Mouse (Mus musculus) cerebellum, postnatal 36 days (tissue): ENCODE data around the gene Apof.
"Not testable (repeated sequence)": the region's sequence is repeated elsewhere in the genome, so short reads cannot be mapped to it uniquely, and the experiment has no call there.

ENCODE experiments used
- DNase-seq, 2 experiments: peaks; one replicate each; pipeline ENCODE4 v3.0.0; 2021 to 2022; ENCODE audit warnings: mixed read lengths in 2 of 2

Apof gene

GRCm38 (mm10) chr10:128259946-128260345 lies 8.5 kb upstream of the Apof start:
- no peak for DNase-seq

DNA sequence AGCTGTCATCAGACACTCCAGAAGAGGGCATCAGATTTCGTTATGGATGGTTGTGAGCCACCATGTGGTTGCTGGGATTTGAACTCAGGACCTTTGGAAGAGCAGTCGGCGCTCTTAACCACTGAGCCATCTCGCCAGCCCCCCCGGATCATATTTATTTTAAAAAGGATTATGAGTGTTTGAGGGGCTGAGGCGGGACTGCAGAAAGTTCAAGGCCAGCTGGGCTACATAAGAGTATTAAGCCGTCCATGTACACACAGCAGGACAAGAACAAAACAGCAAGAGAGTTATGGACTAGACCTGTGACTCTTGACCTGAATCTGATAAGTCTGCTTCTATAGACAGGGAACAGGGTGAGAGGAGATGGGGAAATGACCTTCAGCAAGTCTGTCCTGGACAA lies 8.1 kb upstream of the Apof start:
- not testable (repeated sequence) for DNase-seq

DNA sequence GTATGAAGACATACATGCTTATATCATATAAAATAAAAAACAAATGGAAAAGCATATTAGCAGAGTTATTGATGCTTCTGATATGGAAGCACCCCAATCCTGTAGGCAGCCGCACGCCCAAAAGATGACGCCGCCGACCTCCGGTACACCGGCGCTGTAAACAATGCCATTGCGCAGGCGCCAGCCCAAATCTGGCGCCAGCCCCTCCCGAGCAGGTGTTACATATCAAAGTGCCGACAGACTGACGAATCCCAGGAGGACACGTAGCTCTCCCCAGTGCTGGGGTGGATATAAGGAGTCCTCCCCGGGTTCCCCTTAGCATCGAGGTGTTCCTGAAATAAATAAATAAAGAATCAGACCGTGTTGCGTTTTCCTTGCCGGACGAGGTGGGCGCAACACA lies 6.2 kb upstream of the Apof start:
- DNase-seq = no peak

DNA sequence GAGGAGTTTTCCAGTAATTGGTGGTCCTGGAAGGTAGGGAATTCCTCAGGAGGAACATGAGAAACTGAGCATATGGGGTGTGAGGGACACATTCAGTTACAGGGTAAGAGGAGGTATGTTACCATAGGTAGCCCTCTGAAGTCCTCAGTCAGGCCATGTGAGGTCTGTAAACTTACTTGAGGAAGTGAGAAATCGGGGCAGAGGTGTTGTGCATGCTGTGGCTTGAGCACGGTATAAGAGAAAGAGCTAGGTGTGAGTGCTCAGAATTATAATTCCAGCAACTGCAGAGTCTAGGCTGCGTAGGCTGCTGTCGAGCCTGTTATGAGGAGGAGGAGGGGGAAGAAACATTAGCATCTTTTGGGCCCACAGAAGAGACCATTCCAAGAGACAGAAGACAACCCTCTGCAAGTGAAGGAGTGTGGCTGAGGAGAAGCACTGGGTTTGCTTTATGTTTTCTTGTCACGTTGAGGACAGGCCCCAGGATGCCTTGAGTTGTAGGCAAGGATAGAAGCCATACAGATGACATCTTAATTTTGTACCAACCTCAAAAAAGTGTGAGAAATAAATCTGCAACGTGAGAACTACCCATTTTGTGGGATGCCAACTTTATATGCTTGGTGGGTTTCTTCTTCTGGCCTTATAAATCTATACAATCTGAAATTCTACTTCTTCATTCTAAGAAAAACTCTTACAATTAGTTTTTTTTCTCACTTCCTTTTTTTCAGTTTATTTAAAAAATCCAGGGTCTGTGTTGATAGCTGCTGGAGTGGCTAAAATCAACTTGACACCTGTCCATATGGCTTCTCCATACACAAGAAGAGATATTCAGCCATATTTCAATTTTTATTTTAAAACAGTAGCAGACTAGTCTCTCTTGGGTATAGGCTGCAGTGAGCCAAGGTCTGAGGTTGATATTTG lies 4.8 kb upstream of the Apof start:
- no peak for DNase-seq

DNA sequence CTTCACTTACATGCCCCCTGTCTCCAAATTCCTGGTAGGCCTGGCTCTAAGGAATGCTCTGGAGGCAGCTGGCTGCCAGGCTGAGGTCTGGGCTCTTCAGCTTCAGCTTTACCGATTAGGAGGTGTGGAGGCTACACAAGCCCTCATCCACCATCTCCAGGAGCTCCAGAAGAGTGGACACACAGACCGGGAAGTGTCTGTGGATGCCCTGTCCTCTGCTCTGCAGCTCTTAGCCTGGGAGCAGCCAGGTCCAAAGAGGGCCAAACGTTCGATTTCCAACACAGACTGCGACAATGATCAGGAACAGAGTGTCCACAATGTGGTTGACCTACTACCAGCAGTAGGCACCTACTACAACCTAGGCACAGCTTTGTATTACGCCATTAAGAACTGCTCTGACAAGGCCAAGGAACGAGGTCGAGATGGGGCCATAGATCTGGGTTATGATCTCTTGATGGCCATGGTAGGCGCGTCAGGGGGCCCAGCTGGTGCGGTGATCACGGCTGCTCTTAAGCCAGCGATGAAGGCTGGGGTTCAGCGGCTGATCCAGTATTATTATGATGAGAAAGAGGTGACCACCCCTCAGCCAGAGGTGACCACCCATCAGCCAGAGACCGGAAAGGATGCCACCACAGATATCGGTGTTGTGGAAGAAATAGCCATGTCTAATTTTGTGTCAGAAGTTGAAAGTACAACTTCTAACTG lies 887 bp downstream of the Apof start:
- DNase-seq = no peak

DNA sequence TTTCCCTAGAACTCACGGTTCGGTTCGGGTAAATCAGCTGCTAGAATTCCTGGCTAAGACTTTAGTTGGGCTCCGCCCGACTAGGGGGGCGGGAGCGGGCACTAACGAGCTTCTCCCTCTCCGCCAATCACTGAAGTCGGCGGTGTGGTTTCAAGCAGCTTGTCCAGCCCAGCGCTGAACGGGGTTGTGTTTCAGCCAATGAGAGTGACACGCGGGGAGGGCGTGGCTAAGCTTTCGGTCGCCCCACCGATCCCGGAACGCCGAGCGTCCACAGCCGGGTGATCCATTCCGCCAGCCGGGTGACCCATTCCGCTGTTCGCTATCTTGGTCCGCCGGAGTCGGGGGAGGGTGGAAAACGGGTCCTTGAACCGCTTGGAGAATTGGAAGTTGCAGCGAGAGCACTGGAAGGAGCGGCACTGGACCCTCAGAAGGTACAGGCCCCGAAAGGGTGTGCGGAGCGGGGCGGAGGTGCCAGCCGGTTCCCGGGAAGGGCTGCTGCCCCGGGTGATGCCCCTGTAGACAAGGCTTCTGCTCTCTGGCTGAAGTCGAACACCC lies 1.9 kb downstream of the Apof start, which contains the start of gene Stat2:
Gene Stat2, plus strand, starts transcription at position 273 of the 555 bp plus-strand sequence.
- peak; percentile 97 for DNase-seq

DNA sequence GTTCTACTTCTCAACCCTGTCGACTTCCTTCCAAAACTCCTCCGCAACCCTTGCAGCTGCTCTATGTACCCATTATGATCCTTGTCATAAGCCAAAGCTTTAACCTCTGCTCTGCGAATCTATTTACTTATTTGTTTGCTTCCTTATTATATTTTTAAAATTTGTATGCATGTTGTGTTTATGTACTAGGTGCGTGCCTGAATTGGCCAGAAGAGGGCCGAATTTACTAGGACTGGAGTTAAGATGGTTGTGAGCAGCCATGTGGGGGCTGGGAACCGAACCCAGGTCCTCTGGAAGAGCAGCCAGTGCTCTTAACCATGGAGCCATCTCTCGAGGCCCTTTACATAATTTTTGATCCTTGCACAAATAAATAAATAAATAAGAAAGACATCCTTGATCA lies 2.4 kb downstream of the Apof start:
- no peak for DNase-seq

DNA sequence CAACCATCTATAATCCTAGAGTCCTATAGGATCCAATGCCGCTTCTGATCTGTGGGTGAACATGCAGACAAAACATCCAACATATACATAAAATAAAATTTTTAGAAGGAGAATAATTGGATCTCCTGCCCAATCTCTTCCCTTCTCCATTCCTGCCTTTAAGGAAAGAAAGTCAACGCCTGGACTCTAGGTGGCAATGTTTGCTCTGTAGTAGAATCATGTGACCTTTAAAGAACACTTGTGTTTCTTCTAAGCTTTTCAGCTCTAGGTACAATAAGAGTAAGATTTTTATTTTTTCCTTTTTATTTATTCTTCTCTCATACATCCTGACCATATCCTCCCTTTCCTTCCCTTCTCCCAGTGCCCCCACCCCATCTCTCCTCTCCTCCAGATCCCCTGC lies 3.4 kb downstream of the Apof start:
- peak in 1 of 2 experiments; percentile 35 for DNase-seq

GRCm38 (mm10) chr10:128272819-128273439 lies 4.5 kb downstream of the Apof start:
- not testable (repeated sequence) for DNase-seq

DNA sequence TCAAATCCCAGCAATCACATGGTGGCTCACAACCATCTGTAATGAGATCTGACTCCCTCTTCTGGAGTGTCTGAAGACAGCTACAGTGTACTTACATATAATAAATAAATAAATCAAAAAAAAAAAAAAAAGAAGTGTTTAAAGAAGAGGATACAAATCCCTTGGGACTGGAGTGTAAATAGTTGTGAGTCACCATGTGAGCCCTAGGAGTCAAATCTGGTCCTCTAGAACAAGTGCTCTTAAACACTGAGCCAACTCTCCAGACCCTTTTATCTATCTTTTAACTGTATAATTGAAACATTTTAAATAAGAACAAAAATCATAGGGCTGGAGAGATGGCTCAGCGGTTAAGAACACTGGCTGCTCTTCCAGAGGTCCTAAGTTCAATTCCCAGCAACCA lies 6.9 kb downstream of the Apof start:
- not testable (repeated sequence) for DNase-seq

- no peak for DNase-seq
These were observed 9.7 kb downstream of the Apof start for GRCm38 (mm10) chr10:128278158-128278557.

GRCm38 (mm10) chr10:128280943-128281342 lies 12.5 kb downstream of the Apof start:
- DNase-seq = no peak

- DNase-seq = no peak
These were observed 13.2 kb downstream of the Apof start for GRCm38 (mm10) chr10:128281682-128282081.

GRCm38 (mm10) chr10:128282886-128283450 lies 14.5 kb downstream of the Apof start:
- DNase-seq = peak in 1 of 2 experiments; percentile 36

- peak; percentile 96 to 99 for DNase-seq
These were observed 15.4 kb downstream of the Apof start for GRCm38 (mm10) chr10:128283604-128284579.

DNA sequence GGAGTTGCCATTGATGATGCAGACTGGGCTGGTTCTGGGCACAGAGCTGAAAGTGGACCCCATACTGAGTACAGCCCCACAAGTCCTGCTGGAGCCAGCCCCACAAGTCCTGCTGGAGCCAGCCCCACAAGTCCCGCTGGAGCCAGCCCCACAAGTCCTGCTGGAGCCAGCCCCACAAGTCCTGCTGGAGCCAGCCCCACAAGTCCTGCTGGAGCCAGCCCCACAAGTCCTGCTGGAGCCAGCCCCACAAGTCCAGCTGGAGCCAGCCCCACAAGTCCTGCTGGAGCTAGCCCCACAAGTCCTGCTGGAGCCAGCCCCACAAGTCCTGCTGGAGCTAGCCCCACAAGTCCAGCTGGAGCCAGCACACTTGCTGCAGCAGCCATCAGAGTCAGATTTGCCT lies 22.1 kb downstream of the Apof start:
- not testable (repeated sequence) for DNase-seq

GRCm38 (mm10) chr10:128296370-128297090 lies 28.1 kb downstream of the Apof start:
- no peak for DNase-seq

- DNase-seq = peak; percentile 71 to 74
These were observed 28.8 kb downstream of the Apof start for GRCm38 (mm10) chr10:128297221-128297620.

- DNase-seq = peak; percentile 67 to 69
These were observed 29.2 kb downstream of the Apof start for GRCm38 (mm10) chr10:128297622-128298021.

GRCm38 (mm10) chr10:128298243-128298642 lies 29.8 kb downstream of the Apof start:
- no peak for DNase-seq

- no peak for DNase-seq
These were observed 30.3 kb downstream of the Apof start, which contains the start of gene Il23a for GRCm38 (mm10) chr10:128298702-128299171. TSS of gene Il23a (minus strand) at chr10:128298752.
